Mouse (Mus musculus) neural tube, embryonic 11.5 days (tissue): Measurements from ENCODE around the gene Arl3. TPM values are rescaled to one million over a fixed set of nuclear protein-coding genes. Genes with fewer than 3 reads are reported as not detected.

ENCODE experiments used
- ATAC-seq: fragments of 200-750 bp; cut with Nextera tagmentation; 2 replicates; pipeline ENCODE4 v1.8.0; 2017; ENCODE audit warnings: moderate number of reproducible peaks, mild to moderate bottlenecking, moderate TSS enrichment, moderate library complexity; ENCODE audit not compliant: insufficient read depth, low FRiP score, low TSS enrichment
- DNase-seq: peaks from one replicate; pipeline ENCODE4 v3.0.0-alpha.2; 2015; ENCODE audit warnings: low spot score
- H3K27ac ChIP-seq: fragments of 300-500 bp; sonication (generic); 2 replicates; pipeline ENCODE4 v1.5.1; 2014; ENCODE audit warnings: low read depth, mild to moderate bottlenecking, low read length
- H3K27me3 ChIP-seq: fragments of 300-500 bp; sonication (generic); 2 replicates; pipeline ENCODE4 v1.6.1; 2014; ENCODE audit warnings: mild to moderate bottlenecking, low read length, mixed read lengths; ENCODE audit not compliant: control insufficient read depth, insufficient read depth
- H3K36me3 ChIP-seq: fragments of 300-500 bp; sonication (generic); 2 replicates; pipeline ENCODE4 v1.6.1; 2014; ENCODE audit warnings: mild to moderate bottlenecking, low read length, moderate library complexity, mixed read lengths; ENCODE audit not compliant: control insufficient read depth, insufficient read depth
- H3K4me1 ChIP-seq: fragments of 300-500 bp; sonication (generic); 2 replicates; pipeline ENCODE4 v1.6.1; 2014; ENCODE audit warnings: low read length, mixed read lengths; ENCODE audit not compliant: control insufficient read depth, insufficient read depth
- H3K4me2 ChIP-seq: fragments of 300-500 bp; sonication (generic); 2 replicates; pipeline ENCODE4 v1.6.1; 2014; ENCODE audit warnings: low read depth, mild to moderate bottlenecking, moderate library complexity
- H3K4me3 ChIP-seq: fragments of 300-500 bp; sonication (generic); 2 replicates; pipeline ENCODE4 v1.5.1; 2014; ENCODE audit warnings: low read depth, low read length
- H3K9ac ChIP-seq: fragments of 300-500 bp; sonication (generic); 2 replicates; pipeline ENCODE4 v1.6.1; 2014; ENCODE audit warnings: mild to moderate bottlenecking, low read length
- H3K9me3 ChIP-seq: fragments of 300-500 bp; sonication (generic); 2 replicates; pipeline ENCODE4 v1.6.1; 2016; ENCODE audit warnings: low read length; ENCODE audit not compliant: control insufficient read depth
- WGBS: fragments of 180-500 bp; shearing (Covaris S2); extraction: QIAGEN DNeasy Blood & Tissue Kit; methylation state at CpG from one replicate; pipeline ENCODE4 v1.1.7; 2014; 5-methylcytosine and 5-hydroxymethylcytosine counted together
- polyA plus RNA-seq: library from polyadenylated mRNA; unstranded; fragments of >200 nt; fragmentation: Nextera tagmentation; extraction: Ambion mirVana; gene quantifications from 2 replicates; pipeline ENCODE4 v1.2.1, GENCODE M21; 2014

Arl3 gene
- polyA plus RNA-seq, 1 experiment from 2014 or later = 123 TPM

GRCm38 (mm10) chr19:46617361-46617760 is 44.4 kb upstream of the Arl3 start:
- DNase-seq (no peak), ATAC-seq (no peak)
- Histone ChIP-seq H3K9me3 (no peaks in the 10 kb centered on the region), H3K27me3 (no peaks in the 10 kb centered on the region), H3K4me3 (no peak overlapping the region), H3K4me1 (peaks cover 17% of the 10 kb centered on the region), H3K9ac (no peak overlapping the region), H3K36me3 (no peaks in the 10 kb centered on the region), H3K27ac (no peak overlapping the region), H3K4me2 (no peak overlapping the region)
- WGBS = 87% methylated on average over 8 of the region's 8 CpGs

DNA sequence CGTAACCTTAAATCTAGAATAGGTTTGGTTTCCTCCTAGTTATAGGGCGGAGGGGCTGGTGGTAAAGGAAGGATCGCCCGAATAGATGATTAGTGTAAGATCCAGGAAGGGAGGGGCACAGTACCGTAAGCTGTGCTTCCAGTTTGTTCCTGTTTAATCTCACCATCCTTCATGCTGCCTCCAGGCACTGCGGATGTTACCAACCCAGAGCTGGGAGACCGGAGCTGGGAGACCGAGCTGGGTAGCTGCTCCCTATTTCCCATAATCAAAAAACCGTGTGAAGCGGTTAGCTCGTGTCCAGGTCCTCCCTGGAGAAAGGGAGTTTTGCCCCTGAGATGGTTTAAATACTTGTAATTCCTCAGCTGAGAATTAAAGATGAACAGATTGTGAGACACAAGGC is 43.4 kb upstream of the Arl3 start:
- no peaks in the 10 kb centered on the region for H3K36me3 ChIP-seq
- H3K27me3 ChIP-seq = no peaks in the 10 kb centered on the region
- H3K4me2 ChIP-seq = no peak overlapping the region
- no peak for ATAC-seq
- H3K27ac ChIP-seq = no peak overlapping the region
- DNase-seq = no peak
- no peak overlapping the region for H3K9ac ChIP-seq
- WGBS = 88% methylated on average over 11 of the region's 11 CpGs
- H3K4me1 ChIP-seq = peaks cover 7% of the 10 kb centered on the region
- H3K4me3 ChIP-seq = no peak overlapping the region
- no peaks in the 10 kb centered on the region for H3K9me3 ChIP-seq

GRCm38 (mm10) chr19:46608158-46608557 is 35.2 kb upstream of the Arl3 start:
- H3K27ac ChIP-seq = no peak overlapping the region
- H3K9me3 ChIP-seq = no peaks in the 10 kb centered on the region
- H3K4me1 ChIP-seq = no peaks in the 10 kb centered on the region
- peaks cover 2% of the 10 kb centered on the region for H3K36me3 ChIP-seq
- ATAC-seq (no peak), DNase-seq (no peak)
- 97% methylated on average over 7 of the region's 7 CpGs for WGBS
- no peak overlapping the region for H3K4me3 ChIP-seq
- H3K27me3 ChIP-seq = no peaks in the 10 kb centered on the region
- H3K4me2 ChIP-seq = no peak overlapping the region
- H3K9ac ChIP-seq = no peak overlapping the region

DNA sequence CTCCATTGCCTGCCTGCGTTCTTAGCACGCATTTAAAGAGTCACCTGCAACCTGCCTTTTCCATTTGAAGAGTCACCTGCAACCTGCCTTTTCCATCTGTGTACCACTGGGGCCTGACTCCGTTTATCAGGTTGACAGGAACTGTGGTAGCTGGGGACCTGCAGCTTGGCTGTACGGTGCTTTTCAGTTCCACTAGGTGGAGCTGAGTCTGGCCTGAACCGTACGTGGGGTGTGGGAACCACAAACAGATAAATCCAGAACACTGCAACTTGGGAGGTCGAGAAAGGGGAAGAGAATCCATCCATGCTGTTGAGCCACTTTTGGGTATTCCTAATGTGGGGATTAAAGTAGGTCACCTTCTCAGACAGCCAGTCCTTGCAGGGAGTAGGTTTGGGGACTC is 34.4 kb upstream of the Arl3 start:
- no peak overlapping the region for H3K4me2 ChIP-seq
- WGBS = 71% methylated on average over 7 of the region's 7 CpGs
- no peak overlapping the region for H3K4me3 ChIP-seq
- ATAC-seq = no peak
- no peaks in the 10 kb centered on the region for H3K9me3 ChIP-seq
- DNase-seq = no peak
- no peak overlapping the region for H3K27ac ChIP-seq
- no peaks in the 10 kb centered on the region for H3K4me1 ChIP-seq
- peaks cover 2% of the 10 kb centered on the region for H3K36me3 ChIP-seq
- no peak overlapping the region for H3K9ac ChIP-seq
- no peaks in the 10 kb centered on the region for H3K27me3 ChIP-seq

DNA sequence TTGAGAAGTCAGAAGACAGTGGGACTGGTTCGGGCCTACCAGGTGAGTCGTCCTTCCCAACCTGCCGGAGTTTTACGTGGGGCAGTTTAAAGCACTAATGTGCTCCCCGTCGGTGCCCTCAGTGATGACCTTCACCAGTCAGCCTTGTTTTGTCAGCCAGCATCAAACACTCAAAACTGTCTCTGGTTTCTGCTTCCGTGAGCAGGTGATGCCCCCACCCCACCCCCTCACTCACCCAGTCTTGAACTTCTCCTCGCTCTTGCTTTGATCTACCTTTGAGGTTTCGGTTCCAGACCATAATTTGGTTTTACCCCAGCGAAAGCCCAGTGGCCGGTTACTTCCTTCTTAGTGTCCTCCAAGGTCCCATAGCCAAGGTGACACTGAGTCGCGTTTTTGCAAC is 33.7 kb upstream of the Arl3 start:
- Histone ChIP-seq H3K9me3 (no peaks in the 10 kb centered on the region), H3K27ac (no peak overlapping the region), H3K4me3 (no peak overlapping the region), H3K36me3 (peaks cover 2% of the 10 kb centered on the region), H3K9ac (no peak overlapping the region), H3K4me2 (no peak overlapping the region), H3K27me3 (no peaks in the 10 kb centered on the region), H3K4me1 (no peaks in the 10 kb centered on the region)
- no peak for DNase-seq
- WGBS = 96% methylated on average over 13 of the region's 13 CpGs
- ATAC-seq = no peak

DNA sequence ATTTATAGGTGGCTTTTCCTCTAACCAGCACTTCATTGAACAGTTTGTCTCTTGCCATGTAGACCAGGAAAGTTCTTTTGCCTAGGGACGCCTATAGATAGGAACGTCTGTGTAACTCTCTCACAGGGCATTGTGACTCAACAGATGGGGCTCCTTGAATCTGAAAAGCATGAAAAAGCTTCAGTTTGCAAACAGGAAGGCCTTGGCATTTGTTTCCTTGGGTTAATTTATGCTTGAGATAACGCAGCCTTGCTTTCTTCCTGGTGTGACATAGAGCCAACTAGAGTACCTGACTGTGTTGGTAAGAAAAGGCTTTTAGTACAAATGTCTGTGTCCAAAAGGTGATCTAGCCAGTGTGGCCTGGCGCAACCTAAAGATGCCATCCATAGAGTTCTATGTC is 29.4 kb upstream of the Arl3 start:
- no peak overlapping the region for H3K27ac ChIP-seq
- no peaks in the 10 kb centered on the region for H3K27me3 ChIP-seq
- no peaks in the 10 kb centered on the region; the same call in none of the 2 replicates for H3K36me3 ChIP-seq
- no peak overlapping the region for H3K9ac ChIP-seq
- H3K4me1 ChIP-seq = 0 out of 2 replicates have a peak, but pooled peaks cover 4% of the 10 kb centered on the region
- no peak overlapping the region for H3K4me2 ChIP-seq
- ATAC-seq = no peak
- H3K9me3 ChIP-seq = no peaks in the 10 kb centered on the region
- 88% methylated on average over 4 of the region's 4 CpGs for WGBS
- H3K4me3 ChIP-seq = no peak overlapping the region
- DNase-seq = no peak

DNA sequence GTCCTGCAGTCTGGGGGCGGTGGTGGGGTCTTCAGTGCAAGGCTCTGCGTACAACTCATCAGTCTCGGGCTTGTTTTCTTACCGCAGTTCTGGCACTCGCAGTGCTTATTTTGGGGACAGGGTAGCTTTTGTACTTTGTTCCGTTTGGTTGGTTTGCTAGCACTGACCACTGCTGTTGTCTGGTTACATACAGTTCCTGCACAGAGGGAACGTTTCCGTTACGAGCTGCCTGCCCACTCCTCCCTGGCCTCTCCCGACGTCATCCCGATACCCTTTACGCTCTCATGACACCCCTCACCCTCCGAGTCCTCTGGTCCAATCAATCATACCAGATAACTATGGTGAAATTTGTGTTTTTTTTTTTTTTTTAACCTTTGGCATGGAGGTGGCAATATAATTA is 28.5 kb upstream of the Arl3 start:
- no peaks in the 10 kb centered on the region for H3K27me3 ChIP-seq
- no peaks in the 10 kb centered on the region; the same call in none of the 2 replicates for H3K36me3 ChIP-seq
- 0 out of 2 replicates have a peak, but pooled peaks cover 4% of the 10 kb centered on the region for H3K4me1 ChIP-seq
- DNase-seq = no peak
- H3K9me3 ChIP-seq = no peaks in the 10 kb centered on the region
- no peak overlapping the region for H3K9ac ChIP-seq
- H3K27ac ChIP-seq = no peak overlapping the region
- no peak overlapping the region for H3K4me2 ChIP-seq
- 89% methylated on average over 14 of the region's 14 CpGs for WGBS
- ATAC-seq = no peak
- no peak overlapping the region for H3K4me3 ChIP-seq

GRCm38 (mm10) chr19:46600371-46600770 is 27.4 kb upstream of the Arl3 start:
- H3K27ac ChIP-seq = no peak overlapping the region
- no peak for ATAC-seq
- no peak overlapping the region for H3K4me3 ChIP-seq
- DNase-seq = no peak
- H3K27me3 ChIP-seq = no peaks in the 10 kb centered on the region
- 82% methylated on average over 4 of the region's 4 CpGs for WGBS
- H3K4me2 ChIP-seq = no peak overlapping the region
- 0 out of 2 replicates have a peak, but pooled peaks cover 4% of the 10 kb centered on the region for H3K4me1 ChIP-seq
- no peaks in the 10 kb centered on the region for H3K9me3 ChIP-seq
- no peaks in the 10 kb centered on the region for H3K36me3 ChIP-seq
- H3K9ac ChIP-seq = no peak overlapping the region

- H3K27me3 ChIP-seq = no peaks in the 10 kb centered on the region
- peak; percentile 10 for DNase-seq
- ATAC-seq = peak; percentile 25
- H3K9ac ChIP-seq = peak overlapping the region; percentile 68
- H3K4me1 ChIP-seq = 0 out of 2 replicates have a peak, but pooled peaks cover 4% of the 10 kb centered on the region
- no peaks in the 10 kb centered on the region for H3K9me3 ChIP-seq
- no peak overlapping the region for H3K27ac ChIP-seq
- peak overlapping the region; percentile 89 for H3K4me2 ChIP-seq
- H3K36me3 ChIP-seq = no peaks in the 10 kb centered on the region
- 25% methylated on average over 22 of the region's 22 CpGs for WGBS
- H3K4me3 ChIP-seq = peak overlapping the region; percentile 93
Measured at GRCm38 (mm10) chr19:46599375-46600256, 26.6 kb upstream of the Arl3 start.
